Mouse (Mus musculus) layer of hippocampus, postnatal 10 days (tissue): Measurements from ENCODE around the gene Mindy4. TPM values are rescaled to one million over a fixed set of nuclear protein-coding genes. Genes with fewer than 3 reads are reported as not detected.

Experiments used
- DNase-seq, 2 experiments: peaks; one replicate each; pipeline ENCODE4 v3.0.0; 2021; ENCODE audit warnings: low spot score in 2 of 2
- total RNA-seq, 2 experiments: library from RNA; stranded (reverse); gene quantifications; 2 replicates each; pipeline ENCODE4 v1.2.3; 2021

Mindy4 gene
- total RNA-seq, 2 experiments from 2014 or later: 10.9 to 12.5 TPM

DNA sequence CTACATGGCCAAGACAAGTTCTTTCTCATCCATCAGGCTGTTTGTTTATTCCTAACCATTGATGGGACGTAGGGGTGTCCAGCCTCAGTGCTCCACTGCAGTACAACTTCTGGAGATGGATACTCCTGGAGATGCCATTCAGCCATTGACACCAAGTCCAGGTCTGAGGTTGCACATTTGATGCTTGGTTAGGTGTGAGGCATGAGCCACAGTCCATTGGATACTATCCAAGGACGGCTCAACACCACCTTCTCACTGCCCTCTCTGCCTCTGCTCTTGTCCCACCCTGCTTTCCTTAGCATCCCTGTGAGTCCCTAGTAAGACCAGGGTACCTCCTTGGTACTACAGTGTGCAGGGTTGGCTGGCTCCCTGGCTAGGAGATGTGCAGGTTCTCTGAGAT lies 96.7 kb downstream of the Mindy4 start:
- no peak for DNase-seq

DNA sequence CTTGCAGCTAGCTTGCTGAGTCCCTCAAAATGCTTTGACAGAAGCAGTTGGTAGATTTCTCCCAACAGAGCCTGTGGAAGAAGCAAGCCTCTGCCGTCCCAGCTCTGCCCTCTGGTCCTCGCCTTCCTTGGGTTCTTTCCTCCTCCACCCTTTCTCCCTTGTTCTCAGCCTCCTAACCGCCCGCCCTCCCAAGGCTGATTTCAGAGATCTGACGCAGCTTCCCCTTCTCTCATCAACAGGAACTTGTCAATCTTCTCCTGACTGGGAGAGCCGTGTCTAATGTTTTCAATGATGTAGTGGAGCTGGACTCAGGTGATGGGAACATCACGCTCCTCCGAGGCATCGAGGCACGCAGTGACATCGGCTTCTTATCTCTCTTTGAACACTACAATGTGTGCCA lies 97.5 kb downstream of the Mindy4 start:
- no peak for DNase-seq

DNA sequence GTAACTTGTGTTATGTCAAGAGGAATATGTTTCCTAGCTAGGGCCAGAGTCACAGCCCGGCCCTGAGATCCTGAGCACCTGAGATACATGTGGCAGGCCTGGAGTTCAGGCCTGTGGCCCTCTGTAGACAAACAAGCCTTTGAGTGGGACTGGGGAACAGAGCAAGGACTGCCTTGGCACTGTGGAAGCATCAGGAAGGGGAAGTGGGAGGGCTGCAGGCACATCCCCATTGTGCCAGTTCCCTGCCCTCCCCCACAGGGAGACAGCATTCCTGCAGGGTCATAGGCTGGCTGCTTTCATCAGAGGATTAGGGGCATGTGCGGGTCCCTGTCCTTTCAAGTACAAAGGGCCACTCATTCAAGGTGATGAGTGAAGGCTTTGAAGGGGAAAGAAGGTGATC lies 107.0 kb downstream of the Mindy4 start:
- DNase-seq: no peak

DNA sequence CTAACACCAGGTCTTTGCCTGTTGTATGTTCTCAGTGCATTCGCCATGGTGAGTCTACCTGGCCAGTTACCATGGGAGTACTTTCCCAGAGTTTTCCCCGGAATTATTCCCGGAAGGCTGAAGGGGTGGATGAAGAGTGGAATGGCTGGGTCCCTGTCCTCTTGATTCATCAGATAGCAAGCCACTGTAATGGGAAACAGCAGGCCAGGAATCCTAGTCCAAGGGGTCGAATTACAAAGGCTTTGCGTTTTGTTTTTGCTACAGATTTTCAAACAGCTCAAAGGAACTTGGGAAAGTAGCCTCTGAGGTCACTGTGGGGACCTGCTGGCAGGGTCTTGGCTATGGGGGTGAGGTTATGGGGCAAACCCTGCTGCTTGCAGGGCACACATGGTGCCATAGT lies 108.8 kb downstream of the Mindy4 start:
- no peak for DNase-seq

DNA sequence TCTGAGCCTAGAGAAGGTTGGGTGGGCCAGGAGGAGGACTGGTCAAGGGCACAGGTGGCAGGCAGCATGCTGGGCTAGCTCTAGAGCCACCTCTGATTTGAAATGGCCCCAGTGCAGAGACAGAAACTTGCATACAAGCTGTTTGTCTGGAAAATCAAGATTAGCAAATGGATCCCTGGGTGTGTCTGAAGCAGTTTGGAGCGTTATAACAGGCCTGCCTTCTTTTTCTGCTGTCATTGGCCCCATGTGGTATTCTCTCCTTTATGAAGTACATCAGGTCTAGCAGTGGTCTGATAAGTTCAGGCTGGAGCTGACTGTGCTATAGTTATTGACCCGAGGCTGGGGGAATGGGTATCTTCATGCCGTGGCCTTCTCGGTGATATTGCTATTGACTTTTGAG lies 110.7 kb downstream of the Mindy4 start:
- DNase-seq: no peak

DNA sequence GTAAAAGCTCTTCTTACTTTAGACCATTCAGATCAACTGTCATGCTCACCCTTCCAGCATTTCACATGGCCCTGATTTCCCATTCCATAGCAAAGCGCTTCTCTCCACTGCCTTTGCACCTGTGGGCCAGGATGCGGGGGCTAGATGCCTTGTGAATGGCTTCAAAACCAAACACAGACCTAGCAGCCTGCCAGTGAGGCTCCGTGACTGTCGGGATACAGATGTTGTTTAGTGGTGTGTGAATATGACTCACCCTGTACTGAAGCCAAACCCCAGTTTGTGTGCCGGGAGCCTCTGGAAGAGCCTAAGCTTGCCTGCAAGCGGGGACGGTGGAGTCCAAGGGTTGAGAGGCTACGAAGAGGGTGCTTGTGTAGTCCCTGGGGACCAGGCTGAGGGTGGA lies 111.4 kb downstream of the Mindy4 start:
- DNase-seq: no peak

DNA sequence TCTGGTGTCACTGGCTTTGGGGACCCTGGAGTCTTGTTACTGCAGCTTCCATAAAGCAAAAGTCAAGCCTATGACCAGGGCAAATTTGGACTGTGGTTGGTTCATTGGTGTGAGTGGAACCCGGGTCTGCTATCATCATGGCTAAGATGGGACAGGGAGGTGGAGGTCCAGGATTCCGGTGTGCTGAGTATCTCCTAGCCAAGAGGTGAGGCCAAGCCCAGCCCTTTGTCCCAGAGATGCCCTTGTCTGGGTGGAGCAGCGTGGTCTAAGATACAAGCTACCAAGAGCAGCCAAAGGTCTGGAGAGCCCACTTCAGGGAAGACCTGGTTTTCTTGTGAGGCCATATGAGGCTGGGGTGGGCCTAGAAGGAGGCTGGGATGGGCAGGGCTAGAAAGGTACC lies 115.4 kb downstream of the Mindy4 start:
- DNase-seq: no peak

DNA sequence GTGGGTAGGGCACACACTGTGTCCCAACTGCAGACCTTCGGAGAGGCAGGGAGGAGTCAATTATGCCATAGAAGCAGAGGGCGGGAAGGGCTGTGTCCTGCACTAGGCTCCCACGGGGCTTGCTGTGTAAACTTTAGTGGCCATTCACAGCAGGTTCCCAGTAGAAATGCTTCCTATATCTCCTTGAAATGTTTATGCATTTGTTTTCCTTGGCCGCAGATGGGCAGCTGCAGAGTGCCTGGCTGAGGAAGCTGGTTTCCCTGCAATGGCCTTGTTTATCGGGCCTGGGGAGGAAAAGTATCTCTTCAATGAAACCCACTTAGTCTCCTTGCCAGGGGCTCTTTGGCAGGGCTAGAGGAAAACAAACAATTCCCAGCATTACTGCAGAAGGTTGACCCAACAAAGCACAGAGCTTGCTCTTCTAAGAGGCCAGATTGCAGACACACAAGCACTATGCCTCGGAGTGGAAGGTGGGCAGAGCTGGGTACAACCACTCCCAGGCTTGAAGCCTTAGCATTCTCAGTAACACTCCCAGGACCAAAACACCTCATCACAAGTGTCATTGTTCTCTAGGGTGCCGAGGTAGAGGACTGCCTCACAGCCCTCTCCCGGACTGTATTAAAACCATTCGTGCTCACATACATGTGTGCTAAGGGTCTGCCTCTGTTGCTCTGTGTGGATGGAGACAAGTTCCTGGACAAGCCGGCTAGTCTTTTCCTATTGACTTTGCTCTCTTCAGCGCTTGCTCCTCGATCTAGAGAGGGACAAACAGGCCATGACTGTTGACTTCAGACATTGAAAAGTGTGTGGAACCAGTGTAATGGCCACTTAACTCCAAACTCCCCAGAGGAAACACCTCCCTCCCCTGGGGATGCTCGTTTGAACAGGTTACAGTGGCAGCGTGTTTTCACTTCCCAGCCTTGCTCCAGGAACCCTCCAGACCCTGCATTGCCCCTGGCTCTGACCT lies 116.7 kb downstream of the Mindy4 start:
- peak in 1 of 2 experiments; percentile 24 for DNase-seq

DNA sequence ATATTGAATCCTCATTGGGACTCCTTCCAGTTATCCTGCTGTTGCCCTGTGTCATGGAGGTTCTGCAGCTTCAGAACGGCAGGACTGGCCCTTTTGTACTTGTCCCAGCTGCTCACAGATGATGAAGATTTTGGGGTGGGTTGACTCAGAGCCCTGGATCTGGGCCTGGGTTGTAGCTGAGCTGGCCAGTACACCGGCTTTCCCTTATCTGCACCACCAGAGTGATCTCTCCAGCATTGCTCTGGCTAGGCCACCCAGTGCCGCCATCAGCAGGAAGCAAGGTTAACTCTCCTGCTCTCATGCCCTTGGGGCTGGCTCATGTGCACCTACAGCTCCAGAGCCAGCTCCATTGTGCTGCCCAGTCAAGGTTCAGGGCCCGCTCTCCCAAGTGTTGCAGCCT lies 117.7 kb downstream of the Mindy4 start:
- DNase-seq: no peak

DNA sequence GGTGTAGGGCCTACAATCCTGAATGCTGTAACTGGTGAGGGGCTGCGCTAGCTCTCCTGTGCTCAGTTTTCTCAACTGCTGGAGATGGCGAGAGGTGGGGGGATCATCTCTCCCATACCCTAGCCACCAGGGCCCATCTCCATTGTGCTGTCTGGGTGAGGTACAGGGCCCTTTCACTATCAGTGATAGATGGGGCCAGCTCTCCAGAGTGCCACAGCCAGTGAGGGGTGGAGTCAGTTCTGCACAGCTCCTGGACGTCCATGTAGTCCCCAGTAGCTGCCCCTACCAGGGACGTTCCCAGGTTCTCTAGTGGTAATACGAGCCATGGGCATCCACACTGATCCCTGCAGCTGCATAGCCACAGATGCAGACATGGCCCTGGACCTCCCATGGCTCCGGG lies 118.3 kb downstream of the Mindy4 start:
- DNase-seq: no peak

DNA sequence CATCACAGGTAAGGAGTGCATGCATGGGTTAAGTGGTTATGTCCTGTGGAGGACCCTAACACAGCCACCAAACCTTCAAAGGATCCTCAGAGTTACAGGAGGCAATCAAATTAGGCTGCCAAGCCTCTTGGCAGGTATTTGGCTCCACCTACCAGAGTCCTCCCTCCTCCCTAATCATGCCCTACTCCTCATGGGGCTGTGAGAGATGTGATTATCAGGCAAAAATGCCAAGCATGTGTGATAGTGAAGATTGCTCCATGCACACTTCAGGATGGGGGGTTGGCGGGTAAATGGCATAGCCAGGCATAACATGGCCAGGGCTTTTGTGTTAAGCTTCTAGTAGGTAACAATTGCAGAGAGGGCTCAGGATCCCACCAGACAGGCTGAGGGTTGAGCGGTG lies 119.8 kb downstream of the Mindy4 start:
- no peak for DNase-seq

DNA sequence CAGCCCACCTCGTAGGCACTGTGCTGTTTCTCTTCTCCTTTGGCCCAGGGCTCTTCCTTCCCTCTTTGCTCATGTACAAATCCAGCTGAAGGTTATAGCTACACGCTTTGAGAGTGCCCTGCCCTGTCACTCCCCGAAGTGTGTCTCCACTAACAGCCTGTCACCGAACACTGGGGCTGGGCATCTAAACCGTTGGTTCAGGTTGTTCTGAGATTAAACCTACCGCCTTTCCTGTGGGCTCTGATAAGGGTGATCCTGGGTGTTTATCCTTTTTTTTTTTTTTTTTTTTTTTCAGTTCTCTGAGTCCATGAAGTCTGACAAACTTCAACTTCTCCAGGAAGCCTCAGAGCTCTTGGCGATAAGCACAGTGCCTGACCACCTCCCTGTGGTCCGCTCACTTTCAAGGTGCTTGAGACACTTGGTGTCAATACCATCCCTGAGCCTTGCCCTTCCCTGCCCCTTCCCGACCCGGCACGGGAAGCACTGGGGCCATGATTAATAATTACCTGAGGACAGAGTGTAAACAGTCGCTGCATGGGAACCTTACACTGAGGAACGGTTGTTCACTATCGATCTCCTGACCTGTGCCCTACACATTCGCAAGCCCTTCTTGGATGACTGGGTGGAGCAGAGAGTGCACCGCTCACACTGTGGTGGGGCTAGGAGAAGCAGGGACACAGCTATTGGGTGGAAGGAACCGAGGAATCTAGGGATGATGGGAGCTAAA lies 120.9 kb downstream of the Mindy4 start:
- no peak for DNase-seq

DNA sequence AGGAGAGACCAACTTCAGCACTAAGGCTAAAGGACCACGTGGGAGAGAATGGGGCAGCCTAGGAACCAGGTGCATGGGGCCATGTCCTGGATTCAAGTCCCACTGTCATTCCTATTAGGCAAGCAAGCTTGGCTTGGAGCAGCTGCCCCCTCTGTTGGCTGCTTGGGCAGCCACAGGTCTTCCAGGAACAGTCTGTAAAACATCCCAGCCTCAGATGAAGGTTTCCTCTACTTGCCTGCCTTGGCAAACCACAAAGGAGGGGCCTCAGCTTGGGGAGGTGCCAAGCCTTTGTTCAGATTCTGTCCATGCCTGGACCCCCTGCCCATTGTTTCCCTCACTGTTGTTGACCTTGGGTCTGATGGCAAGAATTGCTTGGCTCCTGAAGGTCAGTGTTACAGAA lies 121.6 kb downstream of the Mindy4 start:
- DNase-seq: no peak

DNA sequence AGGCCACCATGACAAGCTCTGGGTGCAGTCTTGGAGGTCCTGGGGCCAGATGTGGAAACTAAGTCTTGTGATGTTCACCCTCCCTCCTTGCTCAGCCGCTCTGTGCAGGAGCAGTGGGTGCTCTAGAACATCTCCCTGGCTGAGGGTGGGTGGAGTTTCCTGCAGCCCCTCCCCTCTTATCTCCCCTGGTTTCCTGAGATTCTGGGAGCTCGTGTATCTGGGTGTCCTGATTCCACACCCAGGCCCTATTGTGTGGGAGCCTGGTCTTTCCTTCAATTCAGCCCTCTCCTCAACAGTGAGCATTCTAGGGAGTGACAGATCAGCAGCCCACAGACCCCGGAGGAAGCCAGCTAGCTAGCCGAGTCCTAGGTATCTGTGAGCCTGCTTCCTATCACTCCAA lies 123.1 kb downstream of the Mindy4 start:
- no peak for DNase-seq

DNA sequence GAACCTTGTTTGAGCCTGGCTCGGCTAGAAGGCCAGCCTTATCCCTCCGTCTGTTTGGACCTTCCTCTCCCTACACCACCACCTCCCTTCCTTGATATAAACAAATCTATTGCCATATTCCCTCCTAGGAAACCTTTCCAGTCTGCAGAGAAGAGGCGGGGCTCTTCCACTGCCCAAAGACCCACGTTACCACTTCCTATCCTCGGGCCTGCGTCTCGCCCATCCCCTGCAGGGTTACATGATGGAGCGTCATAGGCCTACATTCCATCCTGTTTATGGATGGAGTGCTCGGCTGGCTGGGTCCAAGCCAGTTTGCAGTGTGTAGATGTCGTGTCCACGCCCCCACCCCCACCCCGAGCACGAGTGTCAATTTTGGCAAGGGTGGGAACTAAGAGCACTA lies 124.1 kb downstream of the Mindy4 start:
- no peak for DNase-seq

DNA sequence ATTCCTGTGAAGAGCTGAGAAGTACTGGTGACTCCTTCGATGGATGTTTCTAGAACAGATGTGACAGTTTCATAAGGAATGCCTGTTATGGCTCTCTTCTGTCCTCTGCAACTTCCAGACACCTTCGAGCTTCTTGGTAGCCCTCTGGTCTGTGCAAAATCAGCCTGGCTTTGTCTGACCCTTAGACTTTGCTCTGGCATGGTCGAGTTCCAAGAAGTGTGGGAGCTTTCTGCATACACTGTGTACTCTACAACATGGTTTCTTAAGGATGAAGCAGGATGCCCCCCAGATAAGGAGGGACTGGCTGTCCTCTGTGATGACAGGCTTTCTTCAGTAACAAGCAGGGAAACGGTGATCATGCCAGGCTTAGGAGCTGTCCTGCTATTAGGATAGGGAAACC lies 125.0 kb downstream of the Mindy4 start:
- no peak for DNase-seq

DNA sequence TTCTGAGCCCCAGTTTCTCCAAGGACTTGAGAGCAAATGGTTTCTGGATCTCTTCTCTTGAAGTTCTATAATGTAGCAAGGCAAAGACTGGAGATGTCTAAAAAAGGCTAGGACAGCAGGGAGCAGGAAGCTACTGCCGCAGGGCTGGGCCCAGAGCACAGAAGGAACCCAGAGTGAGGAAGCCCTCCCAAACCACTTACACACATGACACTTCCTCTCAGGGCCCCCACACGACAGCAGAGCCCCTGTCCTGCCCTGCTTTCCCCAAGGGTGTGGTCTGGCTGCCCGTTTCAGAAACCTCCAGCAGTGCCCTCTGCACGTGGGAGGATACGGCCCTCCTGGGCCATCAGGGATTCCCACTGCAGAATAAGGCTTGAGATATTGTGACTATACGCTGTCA lies 128.1 kb downstream of the Mindy4 start:
- DNase-seq: no peak

DNA sequence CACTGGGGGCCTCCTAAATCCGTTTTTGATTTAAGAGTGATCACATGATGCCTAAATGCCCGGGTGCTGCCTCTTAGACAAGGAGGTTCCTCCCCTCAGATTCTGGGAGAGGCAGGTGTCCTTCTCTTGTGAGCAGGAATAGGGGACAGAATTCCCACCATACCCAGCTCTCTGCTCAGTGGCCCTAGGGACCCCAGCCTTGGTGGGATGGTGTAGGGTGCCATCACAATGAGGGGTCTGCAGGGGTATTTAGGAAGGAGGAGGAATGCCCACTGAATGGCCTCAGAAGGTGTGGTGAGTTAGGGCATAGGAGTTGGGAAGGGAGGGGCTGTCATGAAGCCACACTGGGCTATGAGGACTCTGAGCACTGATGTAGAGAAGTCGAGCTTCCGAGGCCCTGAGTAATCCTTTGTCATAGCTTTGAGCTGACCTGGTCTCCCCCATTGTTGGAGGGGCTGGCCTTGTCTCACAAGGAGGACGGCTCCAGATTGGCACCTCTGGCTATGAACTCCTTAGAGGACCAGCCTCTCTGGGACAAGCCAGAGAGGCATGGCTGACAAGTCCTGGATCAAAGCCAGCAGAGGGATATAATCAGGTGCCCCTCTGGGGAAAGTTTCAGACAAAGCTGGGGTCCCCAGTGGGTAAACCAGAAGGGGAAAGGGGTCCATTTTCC lies 129.1 kb downstream of the Mindy4 start:
- no peak for DNase-seq

DNA sequence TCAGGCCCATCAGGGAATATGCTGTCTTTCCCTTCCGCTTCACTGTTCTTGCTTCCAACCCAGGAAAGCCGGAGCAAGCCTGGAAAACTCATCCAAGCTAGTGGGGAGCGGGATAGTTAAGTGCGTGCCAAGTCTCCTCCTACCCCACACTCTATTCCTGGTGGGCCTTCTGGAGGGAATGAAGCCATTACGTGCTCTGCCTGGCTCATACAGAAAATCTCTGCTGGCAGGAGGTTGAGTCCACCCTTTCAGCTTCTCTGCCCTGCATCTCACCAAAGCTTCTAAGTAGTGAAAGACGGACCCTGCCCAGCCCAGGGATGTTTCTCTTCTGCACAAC lies 129.6 kb downstream of the Mindy4 start:
- DNase-seq: no peak

DNA sequence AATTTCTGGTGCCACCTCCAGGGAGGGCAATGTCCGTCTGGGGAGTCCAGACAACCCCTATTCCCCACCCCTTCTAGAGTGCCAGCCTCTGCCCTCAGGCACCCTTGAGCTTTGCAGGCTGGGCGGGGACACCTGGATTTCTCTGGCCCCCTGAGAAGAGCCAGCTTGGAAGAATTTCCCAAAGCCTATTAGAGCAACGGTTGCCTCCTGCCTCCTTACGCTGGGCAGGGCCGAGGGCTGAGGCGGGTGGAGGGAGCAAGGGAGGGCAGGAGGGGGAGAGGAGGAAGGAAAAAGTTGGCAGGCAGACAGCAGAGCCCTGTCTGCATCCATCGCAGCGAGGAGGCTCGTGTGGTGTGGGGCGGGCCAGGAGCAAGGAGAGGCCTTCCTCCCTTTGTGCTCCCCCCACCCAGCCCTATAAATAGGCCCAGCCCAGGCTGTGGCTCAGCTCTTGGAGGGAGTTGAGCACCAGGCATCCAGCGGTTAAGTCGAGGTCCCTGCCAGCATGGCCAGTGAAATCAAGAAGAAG lies 132.9 kb downstream of the Mindy4 start, which contains the start of gene Aqp1:
Gene Aqp1, plus strand, starts transcription at position 444 of the 526 bp plus-strand sequence.
- DNase-seq: peak in 1 of 2 experiments; percentile 41

DNA sequence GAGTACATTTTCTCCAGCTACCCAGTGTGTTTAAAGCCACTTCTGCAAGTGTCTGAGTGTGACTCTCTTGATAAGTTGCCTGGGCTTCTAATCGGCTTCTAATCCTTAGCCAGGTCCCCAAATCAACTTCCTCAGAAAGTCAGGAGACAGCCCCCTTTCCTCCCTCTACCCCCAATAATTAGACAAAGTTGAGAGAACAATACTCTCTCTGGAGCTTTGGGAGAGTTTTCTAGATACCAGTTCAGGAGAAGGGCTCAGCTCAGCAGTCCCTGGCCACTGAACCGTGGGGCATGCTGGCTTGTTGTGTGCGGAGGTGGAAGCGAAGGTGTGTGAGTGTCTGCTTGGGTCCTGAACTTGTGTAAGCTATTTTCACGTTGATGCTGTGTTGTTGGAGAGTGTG lies 134.1 kb downstream of the Mindy4 start:
- no peak for DNase-seq

DNA sequence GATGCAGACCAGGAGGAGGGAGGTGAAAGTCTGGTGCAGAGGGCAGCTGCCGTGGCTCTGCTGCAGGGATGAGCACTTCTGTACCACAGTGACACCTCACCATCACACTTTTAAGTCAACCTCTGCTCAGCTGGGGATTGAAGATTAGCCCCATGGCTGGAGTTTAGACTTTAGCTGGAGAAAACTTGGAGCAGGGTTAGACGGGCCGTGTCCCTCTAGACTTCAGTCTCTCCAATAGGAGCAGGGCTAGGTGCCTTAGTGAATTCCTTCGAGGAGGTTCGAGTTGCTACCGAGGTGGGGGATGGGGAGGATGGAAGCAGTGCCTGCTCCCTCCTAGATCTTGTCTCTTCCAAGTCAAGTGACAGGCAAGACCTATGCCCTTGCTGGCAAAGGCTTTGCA lies 134.9 kb downstream of the Mindy4 start:
- no peak for DNase-seq
